Mouse (Mus musculus): ENCODE measurements around the gene 2900011O08Rik. TPM values are rescaled to one million over a fixed set of nuclear protein-coding genes. Genes with fewer than 3 reads are reported as not detected.

The 2900011O08Rik gene
- polyA plus RNA-seq, 1 experiment from 2014 or later, result 121 TPM

Small RNA genes lying within 50 kb of the gene (microRNA-seq; reads per million reads assigned to microRNA genes)
- not detected for gene Gm27671

Other genes starting within 250 kb of the 2900011O08Rik start
- gene Rrn3, start 205.9 kb upstream of the 2900011O08Rik start, polyA plus RNA-seq (2015; fragmentation: Nextera tagmentation; extraction: Ambion mirVana), result 127 TPM in 2 replicates
- gene Ntan1, start 167.8 kb upstream of the 2900011O08Rik start, polyA plus RNA-seq (2015; fragmentation: Nextera tagmentation; extraction: Ambion mirVana), result 219 and 225 TPM in 2 replicates
- 66.0 and 78.6 TPM in 2 replicates for gene Pdxdc1, start 83.5 kb upstream of the 2900011O08Rik start, polyA plus RNA-seq (2015; fragmentation: Nextera tagmentation; extraction: Ambion mirVana)
- gene Mpv17l, start 83.4 kb upstream of the 2900011O08Rik start, polyA plus RNA-seq (2015; fragmentation: Nextera tagmentation; extraction: Ambion mirVana), result 17.2 and 17.7 TPM in 2 replicates
- gene Ifitm7, start 284 bp downstream of the 2900011O08Rik start, polyA plus RNA-seq (2015; fragmentation: Nextera tagmentation; extraction: Ambion mirVana), result 0.81 and 0.98 TPM in 2 replicates
- 33.4 and 37.7 TPM in 2 replicates for gene Nde1, start 176.7 kb downstream of the 2900011O08Rik start, polyA plus RNA-seq (2015; fragmentation: Nextera tagmentation; extraction: Ambion mirVana)
- 16.0 and 17.0 TPM in 2 replicates for gene Marf1, start 176.7 kb downstream of the 2900011O08Rik start, polyA plus RNA-seq (2015; fragmentation: Nextera tagmentation; extraction: Ambion mirVana)